Mouse (Mus musculus) CD4-positive helper T cell, adult 2 months (primary cell): ENCODE measurements around the gene Slc25a47.
A peak's percentile ranks its signal among the peaks of the same experiment; 100 is the strongest.

Experiments
- DNase-seq: peaks from one replicate; pipeline ENCODE4 v3.0.0-alpha.2; 2012; ENCODE audit warnings: low read depth, missing footprints, low spot score

Gene Slc25a47

DNA sequence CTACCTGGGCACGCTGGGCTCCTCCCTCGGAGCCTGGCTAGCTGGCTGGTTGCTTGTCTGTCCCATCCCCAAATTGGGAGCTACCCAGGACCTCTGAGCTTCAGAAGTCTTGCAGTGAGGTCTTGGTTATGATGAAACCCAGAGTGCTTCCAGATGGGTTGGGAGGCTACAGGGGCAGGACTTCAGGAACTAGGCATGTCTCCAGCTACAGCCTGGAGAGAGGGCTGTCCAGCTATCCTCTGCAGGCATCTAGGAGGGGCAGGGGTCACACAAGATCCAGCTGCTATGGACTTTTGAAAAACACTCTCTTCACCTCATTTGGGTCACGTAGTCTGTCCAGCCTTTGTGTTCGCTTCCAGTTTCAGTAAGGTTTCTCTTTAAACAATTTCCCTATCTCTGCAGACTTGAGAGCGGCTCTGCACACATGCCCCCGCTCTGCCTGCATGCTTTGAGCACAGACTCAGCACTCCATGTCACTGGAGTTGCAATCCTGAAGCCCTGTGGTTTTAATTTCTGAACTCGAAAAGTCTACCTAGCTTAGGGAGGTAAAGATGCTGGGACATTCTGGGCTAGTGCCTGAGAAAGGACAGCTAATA lies 21.8 kb downstream of the Slc25a47 start:
- no peak for DNase-seq

DNA sequence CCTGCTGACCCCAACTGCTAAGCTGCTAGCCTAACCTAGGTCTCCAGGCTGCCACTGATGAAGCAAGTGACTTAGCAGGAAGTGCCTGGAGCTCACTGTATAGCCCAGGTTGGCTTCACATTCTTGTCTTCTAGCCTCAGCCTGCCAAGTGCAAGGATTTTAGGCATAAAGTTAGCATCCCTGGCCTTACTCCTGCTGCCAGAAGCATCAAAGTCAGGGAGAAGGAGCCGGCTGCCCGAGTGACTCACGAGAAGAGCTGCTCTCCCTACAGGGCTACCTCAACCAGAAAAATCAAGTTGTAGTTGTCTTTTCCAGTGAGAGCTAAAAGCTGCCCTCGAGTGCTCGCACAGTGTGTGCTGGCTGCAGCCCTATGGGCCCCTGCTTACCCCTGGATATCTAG lies 22.6 kb downstream of the Slc25a47 start:
- DNase-seq: no peak

DNA sequence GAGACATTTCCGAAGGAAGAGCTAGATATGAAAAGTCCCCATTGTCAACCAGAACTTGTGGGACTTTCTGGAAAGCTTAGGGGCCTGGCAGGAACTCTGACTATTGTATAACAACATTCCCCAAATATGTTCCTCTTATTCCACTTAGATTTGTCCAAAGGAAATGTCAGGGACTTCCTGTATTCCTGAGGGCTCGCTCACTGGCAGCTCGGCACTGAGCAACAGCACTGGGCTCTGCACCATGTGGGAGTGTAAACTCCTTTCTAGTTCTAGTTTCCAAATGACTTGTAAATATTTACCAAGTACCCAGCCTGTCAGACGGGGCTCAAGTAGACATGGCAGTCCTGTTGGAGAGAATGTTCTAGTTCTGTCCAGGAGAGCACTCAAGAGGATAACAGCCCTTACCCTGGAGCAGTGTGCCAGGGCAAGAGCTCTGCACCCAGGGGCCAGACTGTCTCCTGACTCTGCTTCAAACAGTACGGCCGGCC lies 29.2 kb downstream of the Slc25a47 start:
- no peak for DNase-seq

DNA sequence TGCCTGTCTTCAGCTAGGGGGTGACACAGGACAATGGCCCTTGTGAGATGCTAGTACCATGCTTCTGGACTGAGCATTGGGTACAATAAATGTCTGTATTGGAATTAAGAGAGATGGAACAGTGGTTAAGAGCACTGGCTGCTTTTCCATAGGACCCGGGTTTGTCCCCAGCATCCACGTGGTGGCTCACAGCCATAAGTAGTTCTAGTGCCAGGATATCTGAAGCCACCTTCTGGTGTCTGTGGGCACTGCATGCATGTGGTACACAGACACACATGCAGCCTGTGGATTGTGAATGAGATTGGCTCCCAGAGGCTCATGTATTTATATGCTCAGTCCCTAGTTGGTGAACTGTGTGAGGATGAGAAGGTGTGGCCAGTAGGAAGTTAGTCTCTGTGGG lies 33.7 kb downstream of the Slc25a47 start:
- DNase-seq: peak; percentile 17

DNA sequence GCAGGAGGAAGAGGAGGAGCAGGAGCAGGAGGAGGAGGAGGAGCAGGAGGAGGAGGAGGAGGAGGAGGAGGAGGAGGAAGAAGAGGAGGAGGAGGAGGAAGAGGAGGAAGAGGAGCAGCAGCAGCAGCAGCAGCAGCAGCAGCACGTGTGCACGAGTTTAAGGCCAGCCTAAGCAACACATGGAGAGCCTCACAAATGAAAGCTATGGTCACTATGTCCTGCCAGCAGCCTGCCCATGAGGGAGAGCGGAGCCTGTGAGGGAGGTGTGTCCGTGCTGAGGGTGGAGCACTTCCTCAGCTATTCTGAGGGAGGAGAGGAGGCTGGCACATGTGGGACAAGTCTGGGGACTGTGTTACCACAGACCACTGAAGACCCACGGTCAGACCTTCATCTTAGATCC lies 37.3 kb downstream of the Slc25a47 start:
- no peak for DNase-seq

DNA sequence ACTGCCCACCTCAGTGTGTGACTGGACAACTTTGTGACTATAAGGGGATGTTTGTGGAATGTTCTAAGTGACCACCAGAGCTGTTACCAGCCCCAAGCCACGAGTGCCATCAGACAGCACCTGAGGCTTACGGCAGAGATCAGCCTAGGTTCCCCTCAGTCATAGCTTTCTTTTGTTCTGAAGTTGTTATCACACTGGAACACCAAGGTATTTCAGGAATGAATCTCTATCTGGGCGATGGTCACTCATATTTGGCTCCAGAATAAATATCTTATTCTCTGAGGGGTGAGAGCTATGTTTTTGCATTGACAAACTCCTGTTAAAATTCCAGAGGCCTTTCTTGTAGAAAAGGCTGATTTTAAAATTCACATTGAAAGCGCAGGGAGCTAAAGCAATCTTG lies 43.3 kb downstream of the Slc25a47 start:
- DNase-seq: no peak

DNA sequence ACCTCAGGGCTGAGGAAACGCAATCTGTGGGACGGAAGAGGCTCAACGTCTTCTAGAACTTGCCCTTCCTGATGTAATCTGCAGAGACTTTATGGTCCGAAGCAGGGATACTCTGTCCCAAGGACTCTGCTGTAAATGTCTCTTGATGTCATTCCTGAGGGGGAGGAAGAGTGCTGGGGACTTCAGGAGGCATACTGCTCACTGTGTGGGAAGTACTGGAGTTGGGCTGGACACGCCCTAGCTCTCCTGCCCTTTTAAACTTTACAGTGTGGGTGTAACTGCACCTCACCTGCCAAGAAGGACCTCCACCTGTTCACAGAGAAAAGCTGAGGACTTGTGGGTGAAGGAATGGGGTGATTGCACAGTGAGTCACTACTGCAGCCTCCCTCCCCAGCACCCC lies 44.8 kb downstream of the Slc25a47 start:
- DNase-seq: no peak

DNA sequence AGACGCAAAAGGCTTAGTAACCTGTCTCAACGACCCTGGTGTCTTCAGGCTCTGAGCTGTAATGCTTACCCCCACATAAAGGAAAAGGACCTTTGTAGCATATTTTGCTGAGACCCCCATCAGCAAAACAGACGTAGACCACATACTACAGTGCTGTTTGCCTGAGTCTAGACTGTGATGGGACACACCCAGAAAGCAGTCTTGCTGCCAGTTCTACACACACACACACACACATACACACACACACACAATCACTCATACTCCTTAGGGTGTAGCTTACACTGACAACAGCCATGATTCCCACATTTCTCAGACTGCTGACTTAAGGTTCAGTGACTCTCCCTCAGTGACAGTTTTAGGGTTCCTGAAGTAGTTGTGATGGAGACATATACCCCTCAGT lies 45.3 kb downstream of the Slc25a47 start:
- no peak for DNase-seq

DNA sequence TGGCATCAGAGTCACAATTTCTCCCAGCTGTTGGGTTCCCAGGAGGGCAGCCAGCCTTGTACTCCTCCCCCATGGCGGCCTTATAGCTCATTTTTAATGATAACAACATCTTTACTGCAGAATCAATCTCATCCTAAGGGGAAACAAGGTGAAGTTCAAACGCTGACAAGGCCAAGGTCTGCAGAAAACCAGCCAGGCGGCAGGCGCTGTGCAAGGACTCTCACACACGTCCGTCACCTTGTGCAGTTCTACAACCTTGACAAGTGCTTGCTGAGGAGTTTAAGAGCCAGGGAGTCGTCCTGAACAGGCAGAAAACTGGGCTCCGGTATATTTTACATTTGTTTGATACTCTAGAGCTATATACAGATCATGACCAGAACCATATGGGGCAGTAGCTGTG lies 46.9 kb downstream of the Slc25a47 start:
- DNase-seq: no peak

DNA sequence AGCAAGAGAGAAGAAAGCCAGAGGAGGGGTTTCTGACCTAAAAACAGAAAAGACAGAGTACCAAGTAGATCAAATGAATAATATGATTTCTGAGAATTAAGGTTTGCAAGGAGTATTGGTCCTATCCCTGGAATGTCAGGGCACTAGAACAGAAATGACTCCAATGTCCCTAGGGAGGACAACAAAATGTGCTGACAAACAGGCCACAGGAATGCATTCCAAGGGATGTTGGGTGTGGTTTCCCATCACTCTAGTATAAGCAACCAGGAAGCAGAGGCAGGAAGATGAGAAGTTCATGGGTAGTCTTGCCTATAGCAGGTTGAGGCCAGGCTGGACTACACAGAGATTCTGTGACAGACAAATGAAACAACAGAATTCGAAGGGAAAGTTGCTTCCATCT lies 50.1 kb downstream of the Slc25a47 start:
- DNase-seq: no peak

DNA sequence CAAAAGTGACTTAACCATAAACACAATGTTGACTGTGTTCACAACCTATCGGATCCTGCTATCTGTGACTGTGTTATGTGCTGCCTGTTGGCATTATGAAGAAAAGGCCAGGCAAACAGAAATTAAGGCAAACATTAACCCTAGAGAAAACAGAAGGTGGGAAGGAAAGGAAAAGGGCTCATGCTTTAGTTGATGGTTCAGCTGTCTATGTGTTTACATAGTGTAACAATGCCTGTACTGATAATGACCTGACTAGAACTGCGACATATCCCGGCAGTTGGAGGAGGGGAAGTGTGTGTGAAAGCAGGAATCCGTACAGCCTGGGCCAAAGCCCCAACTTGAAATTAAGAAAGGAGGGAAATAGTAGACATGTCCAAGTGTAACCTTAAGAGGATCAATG lies 51.2 kb downstream of the Slc25a47 start:
- no peak for DNase-seq

DNA sequence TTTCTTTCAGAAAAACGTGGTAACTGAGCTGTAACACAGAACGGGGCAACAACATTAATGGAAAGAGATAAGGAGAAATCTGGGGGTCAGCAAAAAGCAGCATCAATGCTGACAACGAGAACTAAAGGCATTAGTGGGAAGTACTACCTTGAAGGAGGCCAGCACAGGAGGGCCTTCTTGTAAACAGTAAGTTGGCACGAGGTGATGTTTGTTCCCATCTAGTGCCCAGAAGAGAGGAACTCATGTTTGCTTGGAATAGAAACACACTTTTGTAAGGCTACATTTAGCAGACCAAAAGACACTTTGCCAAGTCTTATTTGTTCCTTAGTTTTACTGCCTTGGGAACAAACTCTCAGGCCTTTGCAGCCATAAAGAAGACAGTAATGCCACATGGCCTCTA lies 52.8 kb downstream of the Slc25a47 start:
- DNase-seq: no peak

DNA sequence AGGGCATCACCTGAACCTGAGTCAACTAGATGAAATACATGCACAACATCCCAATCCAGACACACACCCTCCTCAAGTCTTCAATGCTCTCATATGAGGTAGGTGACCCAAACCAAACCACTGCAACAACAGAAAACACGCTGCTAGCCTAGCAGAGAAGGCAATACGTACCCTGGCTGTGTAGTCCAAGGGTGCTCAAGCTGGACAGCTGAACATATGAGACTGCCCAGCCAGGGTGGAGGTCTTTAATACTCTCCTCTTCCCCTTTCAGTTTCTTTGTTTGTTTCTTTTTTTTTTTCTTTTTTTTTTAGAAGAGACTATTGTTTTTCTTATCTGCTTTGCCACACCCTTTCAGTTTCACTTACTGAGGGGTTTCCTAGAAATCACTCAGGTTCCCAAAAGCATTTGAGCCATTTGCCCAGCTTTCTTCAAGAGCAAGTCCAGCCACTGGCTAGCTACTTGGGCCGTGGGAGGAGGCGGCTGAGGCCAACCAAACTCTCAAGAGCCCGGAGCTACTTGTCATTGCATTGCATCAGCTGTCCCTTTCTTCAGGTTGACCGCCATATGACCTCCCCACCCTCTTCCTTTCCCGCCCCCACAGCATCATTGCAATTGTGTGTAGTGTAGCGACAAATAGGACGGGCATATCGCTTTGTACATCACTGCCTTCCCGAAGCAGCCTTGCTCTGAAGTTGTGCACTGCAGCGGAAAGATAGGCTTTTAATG lies 57.3 kb downstream of the Slc25a47 start, which contains the start of gene Wdr25:
TSS of gene Wdr25 (plus strand) at position 643 of the 726 bp plus-strand sequence.
- DNase-seq: peak; percentile 63

DNA sequence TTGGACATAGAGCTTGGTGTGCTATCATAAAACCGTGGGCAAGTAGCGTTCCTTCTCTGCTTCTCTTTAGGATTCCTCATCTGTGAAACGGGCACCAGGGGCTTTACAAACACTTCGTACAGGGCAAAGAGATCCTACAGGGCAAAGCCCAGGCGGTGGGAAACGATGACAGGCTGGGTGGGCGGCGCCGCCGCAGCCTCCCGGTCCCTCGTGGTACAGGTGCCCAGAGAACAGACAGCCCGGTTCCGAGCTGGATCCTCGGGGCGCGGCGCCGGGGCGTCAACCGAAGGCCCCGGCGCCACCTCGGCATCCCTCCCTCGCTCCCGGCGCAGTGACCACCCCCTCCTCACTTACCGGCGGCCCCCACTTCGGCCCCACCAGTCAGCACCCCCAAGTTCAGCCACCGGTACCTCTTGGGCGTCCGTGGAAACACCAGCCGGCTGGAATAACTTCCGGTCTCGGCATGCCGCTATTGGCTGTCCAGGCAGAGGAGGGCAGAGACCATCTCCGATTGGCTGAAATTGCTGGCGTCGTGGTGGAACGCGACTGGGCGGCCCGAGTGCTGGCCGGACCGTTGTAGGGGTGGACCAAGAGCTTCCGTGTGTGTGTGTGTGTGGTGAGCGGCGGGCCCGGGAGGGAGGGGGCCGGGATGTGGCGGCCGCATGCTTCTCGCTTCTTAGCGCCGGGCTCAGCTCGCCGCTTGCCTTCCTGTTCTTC lies 58.0 kb downstream of the Slc25a47 start, which contains the start of gene Wars:
TSS of gene Wars (minus strand) at position 460 of the 717 bp plus-strand sequence.
- peak; percentile 93 for DNase-seq

DNA sequence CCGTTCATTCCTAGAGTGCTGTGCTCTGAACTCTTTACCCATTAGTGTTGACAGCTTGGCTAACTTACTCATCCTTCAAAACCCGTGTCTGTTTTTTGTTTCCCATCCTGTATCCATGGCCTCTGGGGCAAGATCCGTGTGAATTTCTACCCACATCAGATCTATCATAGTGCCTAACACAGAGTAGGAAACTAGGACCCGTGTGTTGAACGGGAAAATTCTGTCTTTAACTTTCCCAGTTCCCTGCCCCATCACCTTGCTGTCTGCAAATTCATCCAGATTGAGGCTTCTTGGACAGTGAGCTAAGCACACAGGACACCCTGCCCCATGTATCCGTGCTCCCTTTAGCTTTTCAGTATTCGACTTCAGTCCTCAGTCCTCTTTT lies 58.6 kb downstream of the Slc25a47 start:
- DNase-seq: no peak

DNA sequence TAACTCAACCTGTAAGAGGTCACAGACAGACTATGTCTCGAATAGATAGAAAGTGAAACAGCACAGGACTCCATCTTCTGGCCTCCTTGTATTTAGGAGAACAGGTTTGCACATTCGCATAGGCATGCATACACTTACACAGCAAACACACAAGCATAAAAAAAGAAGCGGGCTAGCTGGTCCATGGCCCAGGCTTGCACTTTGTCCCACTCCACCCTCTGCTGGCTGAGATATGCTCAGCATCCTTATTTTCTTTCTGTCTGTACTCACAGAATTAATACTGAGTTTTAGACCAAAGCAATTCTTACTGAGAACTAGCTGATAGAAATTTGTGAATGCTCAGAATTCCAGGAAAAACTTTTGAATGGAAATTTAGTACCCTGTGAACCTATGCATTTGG lies 60.2 kb downstream of the Slc25a47 start:
- DNase-seq: peak; percentile 16

DNA sequence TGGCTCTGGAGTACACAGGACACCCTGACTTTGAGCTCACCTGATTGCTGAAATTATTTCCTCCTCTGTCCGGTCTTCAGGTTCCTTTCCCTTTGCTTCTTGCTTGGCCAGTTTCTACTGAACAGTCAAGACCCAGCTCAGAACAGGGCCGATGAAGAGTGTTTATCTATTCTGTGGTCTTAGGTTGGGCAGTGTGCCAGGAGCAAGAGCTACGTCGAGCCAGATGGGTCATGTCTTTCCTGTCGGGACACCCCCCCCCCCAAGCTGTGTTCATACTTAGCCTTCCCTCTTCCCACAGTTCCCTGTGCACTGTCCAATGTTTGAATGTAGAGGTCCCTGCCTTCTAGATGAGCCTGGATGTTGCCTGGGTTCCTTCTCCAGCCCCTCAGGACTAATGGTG lies 65.5 kb downstream of the Slc25a47 start:
- no peak for DNase-seq

DNA sequence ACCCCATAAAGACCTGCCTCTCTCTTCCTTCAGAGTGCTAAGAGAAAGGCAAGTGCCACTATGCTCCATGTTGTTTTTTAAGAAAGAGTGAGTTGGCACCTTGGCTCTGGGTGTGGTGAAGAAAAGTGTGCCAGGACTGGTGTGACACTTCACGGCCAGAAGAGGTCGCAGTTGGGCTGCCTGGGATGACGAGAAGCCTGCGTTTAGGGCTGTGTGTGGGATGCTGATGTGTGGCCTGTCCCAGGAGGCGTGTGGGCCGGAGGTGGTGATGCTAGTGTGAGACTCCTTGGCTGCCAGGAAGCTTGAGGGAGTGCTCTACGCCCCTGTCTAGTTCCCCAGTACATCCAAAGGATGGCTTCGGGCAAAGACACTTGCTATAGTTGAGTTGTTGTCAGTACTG lies 67.1 kb downstream of the Slc25a47 start:
- peak; percentile 56 for DNase-seq

DNA sequence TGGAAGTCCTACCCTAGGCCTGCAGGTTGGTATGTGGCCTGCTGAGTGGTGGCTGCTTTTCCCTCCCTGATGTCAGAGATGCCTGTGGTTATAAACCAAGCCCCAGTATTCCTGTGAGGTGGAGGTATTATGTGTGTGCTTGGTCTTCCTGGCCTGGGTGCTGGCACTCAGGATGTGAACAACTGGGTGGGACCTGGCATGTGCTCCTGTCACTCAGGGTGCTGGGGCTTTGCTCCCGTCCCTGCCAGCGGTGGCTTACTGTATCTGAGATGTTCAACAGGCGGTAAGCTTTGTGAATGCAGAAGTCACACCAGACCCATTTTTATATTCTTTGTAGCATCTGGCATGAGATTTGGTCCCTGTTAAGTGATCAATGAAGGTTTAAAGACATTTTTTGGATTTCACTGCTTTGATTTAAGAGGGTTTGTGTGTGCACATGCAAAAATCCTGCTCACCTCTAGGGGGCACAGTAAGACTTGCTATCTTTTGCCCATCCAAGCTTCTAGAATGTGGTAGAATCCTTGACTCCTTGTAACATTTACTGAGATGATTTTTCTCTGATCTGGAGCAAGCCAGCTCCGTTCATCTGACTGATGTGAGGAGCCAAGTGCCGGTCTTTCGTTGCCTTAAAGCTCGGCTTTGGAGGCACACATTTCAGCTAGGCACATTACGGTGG lies 67.9 kb downstream of the Slc25a47 start:
- DNase-seq: peak; percentile 25

DNA sequence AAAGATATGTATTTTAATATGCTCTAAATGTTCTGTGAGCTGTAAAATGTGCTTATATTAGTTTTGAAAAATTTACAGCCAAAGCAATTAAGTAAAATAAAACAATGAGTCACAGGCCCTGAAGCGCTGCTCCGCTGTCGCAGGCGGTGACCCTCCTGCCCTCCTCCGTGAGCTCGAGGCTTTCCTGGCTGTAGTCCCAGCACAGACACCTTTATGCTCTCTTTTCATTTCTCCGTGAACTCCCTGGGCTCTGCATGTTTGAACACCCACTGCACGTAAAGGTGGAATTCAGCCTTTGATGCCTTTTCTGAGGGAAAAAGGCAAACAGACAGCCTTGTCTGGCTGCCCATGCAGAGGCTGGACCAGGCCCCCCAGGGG lies 68.4 kb downstream of the Slc25a47 start:
- no peak for DNase-seq

DNA sequence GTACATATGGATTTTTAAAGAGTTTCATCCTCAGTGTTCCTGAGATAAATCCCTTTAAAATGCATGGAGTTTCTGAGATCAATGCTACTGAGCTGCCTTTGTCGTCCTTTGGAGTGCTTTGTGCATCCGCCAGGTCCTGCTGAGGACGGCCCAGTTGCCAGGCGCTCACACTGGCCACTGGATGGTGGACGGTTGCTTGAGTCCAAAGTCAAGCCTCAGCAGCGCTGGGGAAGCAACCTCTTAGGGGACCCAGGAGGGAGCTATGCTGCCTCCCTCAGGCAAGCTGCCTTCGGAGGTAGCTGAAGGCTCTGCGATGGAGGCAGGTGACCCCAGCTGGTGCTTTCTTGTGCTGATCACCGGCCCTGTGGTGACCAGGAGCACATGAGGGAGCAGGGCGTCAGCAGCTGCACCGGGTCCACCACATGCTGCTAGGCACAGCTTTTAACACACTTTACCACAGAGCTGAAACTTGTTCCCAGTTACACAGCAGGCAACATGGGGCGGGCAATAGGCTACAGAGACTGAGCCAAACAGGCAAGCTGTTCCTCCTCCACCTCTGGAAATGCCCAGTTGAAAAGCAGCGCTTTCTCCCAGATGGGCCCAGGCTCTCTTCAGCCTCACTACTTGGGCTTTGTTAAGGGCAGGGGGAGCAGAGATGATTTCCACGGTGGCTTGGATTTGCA lies 69.9 kb downstream of the Slc25a47 start:
- DNase-seq: no peak

DNA sequence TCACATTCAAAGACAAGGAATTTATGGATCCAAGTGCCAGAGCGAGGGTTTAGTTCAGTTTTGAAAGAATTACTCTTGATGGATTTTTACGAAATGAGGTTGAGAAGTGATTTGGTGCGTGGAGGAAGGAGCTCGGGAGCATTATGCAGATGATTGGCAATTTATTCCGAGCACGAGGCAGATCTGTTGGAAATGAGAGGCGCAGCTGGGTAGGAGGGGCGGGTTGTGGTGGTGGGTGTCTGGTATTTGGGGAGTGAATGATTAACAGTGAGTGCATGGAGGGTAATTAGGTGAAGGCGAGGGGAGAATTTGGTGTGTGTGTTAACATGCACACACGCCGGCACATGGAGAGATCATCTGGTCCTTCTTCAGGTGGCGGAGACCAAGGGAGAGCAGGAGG lies 70.6 kb downstream of the Slc25a47 start:
- DNase-seq: no peak
